Mouse (Mus musculus) kidney, embryonic 14.5 days (tissue): ENCODE measurements around the gene Cep112. TPM values are rescaled to one million over a fixed set of nuclear protein-coding genes. Genes with fewer than 3 reads are reported as not detected.

ENCODE experiments used
- ATAC-seq: fragments of 200-750 bp; cut with Nextera tagmentation; 2 replicates; pipeline ENCODE4 v1.8.0; 2017; ENCODE audit warnings: moderate number of reproducible peaks, mild to moderate bottlenecking, moderate TSS enrichment, moderate library complexity; ENCODE audit not compliant: low FRiP score, low TSS enrichment
- H3K27ac ChIP-seq: fragments of 300-500 bp; sonication (generic); 2 replicates; pipeline ENCODE4 v1.5.1; 2014; ENCODE audit warnings: low read depth, mild to moderate bottlenecking, low read length, moderate library complexity, mixed read lengths
- H3K27me3 ChIP-seq: fragments of 300-500 bp; sonication (generic); 2 replicates; pipeline ENCODE4 v1.6.1; 2014; ENCODE audit warnings: mild to moderate bottlenecking, low read length; ENCODE audit not compliant: control insufficient read depth, insufficient read depth
- H3K36me3 ChIP-seq: fragments of 300-500 bp; sonication (generic); 2 replicates; pipeline ENCODE4 v1.6.1; 2014; ENCODE audit warnings: low read length, mixed read lengths; ENCODE audit not compliant: control insufficient read depth, insufficient read depth
- H3K4me1 ChIP-seq: fragments of 300-500 bp; sonication (generic); 2 replicates; pipeline ENCODE4 v1.6.1; 2014; ENCODE audit warnings: low read length, mixed read lengths; ENCODE audit not compliant: control insufficient read depth, insufficient read depth
- H3K4me2 ChIP-seq: fragments of 300-500 bp; sonication (generic); replicated peaks from 2 replicates; pipeline ENCODE4 v1.6.1; 2014; ENCODE audit warnings: low read depth, mild to moderate bottlenecking, low read length
- H3K4me3 ChIP-seq: fragments of 300-500 bp; sonication (generic); 2 replicates; pipeline ENCODE4 v1.5.1; 2014; ENCODE audit warnings: mild to moderate bottlenecking, low read length
- H3K9ac ChIP-seq: fragments of 300-500 bp; sonication (generic); 2 replicates; pipeline ENCODE4 v1.6.1; 2014; ENCODE audit warnings: low read depth, mild to moderate bottlenecking, low read length, moderate library complexity
- H3K9me3 ChIP-seq: fragments of 300-500 bp; sonication (generic); 2 replicates; pipeline ENCODE4 v1.6.1; 2016; ENCODE audit warnings: low read length; ENCODE audit not compliant: control insufficient read depth
- WGBS: fragments of 180-500 bp; shearing (Covaris S2); extraction: QIAGEN DNeasy Blood & Tissue Kit; methylation state at CpG from one replicate; pipeline ENCODE4 v1.1.7; 2014; 5-methylcytosine and 5-hydroxymethylcytosine counted together
- polyA plus RNA-seq: library from polyadenylated mRNA; unstranded; fragments of >200 nt; fragmentation: Nextera tagmentation; extraction: Ambion mirVana; gene quantifications from 2 replicates; pipeline ENCODE4 v1.2.1, GENCODE M21; 2014

The Cep112 gene
- polyA plus RNA-seq, 1 experiment from 2014 or later = 16.3 TPM

DNA sequence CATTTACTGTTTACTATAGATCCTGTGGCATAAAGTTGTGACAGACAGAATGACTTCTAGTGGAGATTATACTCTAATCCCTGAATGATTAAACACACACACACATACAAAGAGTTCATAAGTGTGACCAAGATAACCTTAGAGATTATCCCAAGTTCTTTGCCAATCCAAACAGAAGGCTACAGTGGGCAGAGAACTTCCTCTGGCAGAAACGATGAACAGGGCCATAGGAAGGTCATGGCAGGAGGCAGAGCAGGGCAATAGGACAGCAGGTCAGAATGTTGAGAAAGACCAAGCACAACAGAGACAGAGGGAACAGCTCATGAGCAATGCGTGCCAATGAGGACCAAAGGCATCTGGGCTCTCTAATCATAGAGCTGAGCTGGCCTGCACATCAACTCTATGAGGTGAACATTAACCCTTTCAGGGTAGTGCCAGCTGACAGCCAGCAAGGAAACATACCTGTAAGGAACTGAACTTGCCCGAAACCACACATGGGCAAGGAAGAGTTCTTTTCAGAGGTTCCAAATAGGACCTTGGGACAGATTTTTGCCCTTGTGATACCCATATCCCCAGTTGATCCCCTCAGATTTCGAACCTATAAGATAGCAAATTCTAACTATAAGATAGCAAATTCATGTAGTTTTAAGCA, 403.5 kb downstream of the Cep112 start:
- Histone ChIP-seq H3K9ac (no peak overlapping the region), H3K27ac (no peak overlapping the region), H3K9me3 (no peaks in the 10 kb centered on the region), H3K4me2 (no peak overlapping the region), H3K27me3 (no peaks in the 10 kb centered on the region), H3K36me3 (no peaks in the 10 kb centered on the region), H3K4me1 (no peaks in the 10 kb centered on the region), H3K4me3 (no peak overlapping the region)
- WGBS = 75% methylated on average over 4 of the region's 4 CpGs
- ATAC-seq = no peak

DNA sequence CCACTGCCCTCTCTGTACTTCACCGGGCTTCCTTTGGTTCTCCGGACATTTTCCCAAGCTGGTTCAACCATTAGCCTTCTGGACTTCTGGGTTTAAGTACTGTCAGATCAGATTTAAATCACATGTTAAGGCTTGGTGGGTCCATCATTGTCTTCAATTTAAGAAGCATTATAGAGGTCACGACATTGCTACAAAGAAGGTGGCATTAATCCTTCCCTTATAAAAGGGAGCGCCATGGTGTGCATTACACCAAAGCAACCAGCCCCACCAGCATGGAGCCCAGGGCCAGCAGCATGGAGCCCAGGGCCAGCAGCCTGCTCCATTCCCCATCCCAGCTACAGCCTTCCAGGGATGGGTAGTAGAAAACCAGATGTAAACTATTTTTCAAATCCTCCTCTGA, 411.7 kb downstream of the Cep112 start:
- Histone ChIP-seq H3K9ac (no peak overlapping the region), H3K27ac (no peak overlapping the region), H3K4me1 (no peaks in the 10 kb centered on the region), H3K27me3 (no peaks in the 10 kb centered on the region), H3K4me3 (no peak overlapping the region), H3K9me3 (no peaks in the 10 kb centered on the region), H3K4me2 (no peak overlapping the region), H3K36me3 (no peaks in the 10 kb centered on the region)
- no peak for ATAC-seq
- WGBS = 87% methylated on average over 4 of the region's 4 CpGs

DNA sequence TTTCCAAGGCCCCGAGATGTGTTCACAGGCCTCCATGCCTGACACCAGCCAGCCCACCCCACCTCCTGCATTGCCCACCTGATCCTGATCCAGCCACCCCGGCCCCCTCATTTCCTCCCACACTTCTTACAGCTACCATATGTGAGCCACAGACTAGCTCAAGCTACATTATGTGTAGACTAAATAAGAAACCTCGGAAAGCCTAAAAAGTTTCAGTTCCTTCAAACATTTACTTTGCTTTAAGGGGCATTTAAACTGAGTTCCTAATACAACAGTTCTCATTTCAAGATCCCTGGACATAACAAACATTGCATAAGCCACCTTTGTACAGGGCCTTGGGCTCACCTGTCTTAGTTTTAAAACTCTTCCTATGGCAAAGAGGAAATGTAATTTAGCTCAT, 415.2 kb downstream of the Cep112 start:
- Histone ChIP-seq H3K36me3 (no peaks in the 10 kb centered on the region), H3K9me3 (no peaks in the 10 kb centered on the region)
- 81% methylated on average over 3 of the region's 3 CpGs for WGBS

DNA sequence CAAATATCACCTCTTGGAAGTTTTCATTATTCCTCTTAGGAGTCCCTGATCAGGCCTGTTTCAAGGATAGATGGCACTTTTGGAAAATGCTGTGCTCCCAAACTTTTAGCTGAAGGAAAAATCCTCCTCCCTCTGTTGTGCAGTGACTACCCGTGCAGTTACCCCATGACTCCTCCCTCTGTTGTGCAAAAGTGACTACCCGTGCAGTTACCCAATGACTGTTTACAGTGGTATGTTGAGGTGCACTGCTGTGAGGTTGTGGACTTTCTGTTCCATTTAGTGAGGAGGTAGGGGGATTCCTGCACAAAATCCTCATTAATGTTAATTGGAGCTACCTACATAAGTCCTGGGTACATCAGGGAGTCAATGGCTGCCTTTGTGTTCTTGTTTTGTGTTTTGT, 417.8 kb downstream of the Cep112 start:
- 62% methylated on average over 2 of the region's 2 CpGs for WGBS
- no peak overlapping the region for H3K4me2 ChIP-seq
- H3K27me3 ChIP-seq = no peaks in the 10 kb centered on the region
- H3K4me1 ChIP-seq = no peaks in the 10 kb centered on the region
- H3K27ac ChIP-seq = no peak overlapping the region
- ATAC-seq = no peak
- H3K9ac ChIP-seq = no peak overlapping the region
- no peaks in the 10 kb centered on the region for H3K9me3 ChIP-seq
- no peak overlapping the region for H3K4me3 ChIP-seq
- H3K36me3 ChIP-seq = no peaks in the 10 kb centered on the region

More for the DNA sequence above, 415.2 kb downstream of the Cep112 start:
- no peak overlapping the region for H3K9ac ChIP-seq
- H3K27me3 ChIP-seq = no peaks in the 10 kb centered on the region
- ATAC-seq = no peak
- no peak overlapping the region for H3K4me2 ChIP-seq
- no peak overlapping the region for H3K27ac ChIP-seq
- H3K4me1 ChIP-seq = no peaks in the 10 kb centered on the region
- no peak overlapping the region for H3K4me3 ChIP-seq

DNA sequence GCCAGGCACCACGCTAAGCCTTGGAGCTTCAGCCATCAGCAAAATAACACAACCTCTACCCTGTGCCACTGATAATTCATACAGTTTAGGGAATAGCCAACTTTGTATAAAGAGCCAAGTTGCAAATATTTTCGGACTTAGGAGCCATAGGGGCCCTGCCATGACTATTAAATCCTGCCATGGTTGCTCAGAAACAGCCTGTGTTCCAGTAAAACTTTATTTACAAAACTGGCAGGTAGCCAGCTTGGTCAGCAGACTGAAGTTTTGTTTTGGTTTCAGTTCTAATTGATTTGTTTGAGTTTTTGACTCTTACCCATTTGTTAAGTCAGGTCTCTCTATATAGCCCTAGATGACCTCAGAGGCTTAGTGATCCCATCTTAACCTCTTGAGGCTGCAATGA, 421.0 kb downstream of the Cep112 start:
- Histone ChIP-seq H3K27ac (no peak overlapping the region), H3K4me3 (no peak overlapping the region), H3K36me3 (no peaks in the 10 kb centered on the region), H3K27me3 (no peaks in the 10 kb centered on the region), H3K4me2 (no peak overlapping the region), H3K4me1 (no peaks in the 10 kb centered on the region), H3K9ac (no peak overlapping the region), H3K9me3 (no peaks in the 10 kb centered on the region)
- WGBS = 65% methylated on average over 2 of the region's 2 CpGs
- no peak for ATAC-seq

DNA sequence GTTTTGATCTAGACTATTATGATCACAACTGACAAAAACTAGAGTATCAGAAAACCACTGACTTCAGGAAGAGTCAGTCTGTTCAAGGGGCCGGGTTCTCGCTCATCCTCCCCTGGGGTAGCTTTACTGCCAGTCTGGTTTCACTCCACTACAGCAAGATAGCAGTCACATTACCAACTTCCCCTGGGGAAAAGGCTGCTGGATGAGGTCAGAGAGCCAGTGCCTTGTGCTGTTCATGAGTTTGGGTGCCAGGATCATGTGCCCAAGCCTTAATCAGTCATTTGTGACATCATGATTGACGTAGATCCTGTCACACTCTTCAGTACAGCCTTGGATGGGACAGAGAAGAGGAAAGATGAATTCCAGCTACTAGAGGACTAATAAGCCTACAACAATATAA, 421.5 kb downstream of the Cep112 start:
- H3K9me3 ChIP-seq = no peaks in the 10 kb centered on the region

DNA sequence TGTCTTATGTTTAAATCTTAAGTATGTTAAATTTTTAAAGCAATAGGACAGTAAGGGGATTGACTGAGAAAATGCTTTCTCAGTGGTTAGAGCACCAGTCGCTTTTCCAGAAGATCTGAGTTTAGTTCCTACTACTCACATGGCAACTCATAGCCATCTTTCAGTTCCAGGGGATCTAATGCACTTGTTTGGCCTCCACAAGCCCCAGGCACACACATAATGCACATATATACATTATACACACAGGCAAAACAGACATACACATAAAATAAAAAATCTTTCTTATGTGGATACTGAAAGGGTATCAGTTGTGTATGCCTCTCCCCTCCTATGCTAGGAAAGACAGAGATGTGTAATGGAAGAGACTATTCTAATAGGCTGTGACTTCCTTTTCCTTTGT, 426.8 kb downstream of the Cep112 start:
- H3K9ac ChIP-seq = no peak overlapping the region
- H3K27ac ChIP-seq = no peak overlapping the region
- no peaks in the 10 kb centered on the region for H3K27me3 ChIP-seq
- H3K9me3 ChIP-seq = no peaks in the 10 kb centered on the region
- H3K36me3 ChIP-seq = no peaks in the 10 kb centered on the region
- H3K4me3 ChIP-seq = no peak overlapping the region
- no peaks in the 10 kb centered on the region for H3K4me1 ChIP-seq
- H3K4me2 ChIP-seq = no peak overlapping the region
- 96% methylated on average over 1 of the region's 1 CpGs for WGBS
- no peak for ATAC-seq

More for the DNA sequence above, 421.5 kb downstream of the Cep112 start:
- Histone ChIP-seq H3K9ac (no peak overlapping the region), H3K27ac (no peak overlapping the region), H3K4me2 (no peak overlapping the region), H3K4me3 (no peak overlapping the region), H3K27me3 (no peaks in the 10 kb centered on the region), H3K4me1 (no peaks in the 10 kb centered on the region), H3K36me3 (no peaks in the 10 kb centered on the region)
- no peak for ATAC-seq
- 88% methylated on average over 3 of the region's 3 CpGs for WGBS

DNA sequence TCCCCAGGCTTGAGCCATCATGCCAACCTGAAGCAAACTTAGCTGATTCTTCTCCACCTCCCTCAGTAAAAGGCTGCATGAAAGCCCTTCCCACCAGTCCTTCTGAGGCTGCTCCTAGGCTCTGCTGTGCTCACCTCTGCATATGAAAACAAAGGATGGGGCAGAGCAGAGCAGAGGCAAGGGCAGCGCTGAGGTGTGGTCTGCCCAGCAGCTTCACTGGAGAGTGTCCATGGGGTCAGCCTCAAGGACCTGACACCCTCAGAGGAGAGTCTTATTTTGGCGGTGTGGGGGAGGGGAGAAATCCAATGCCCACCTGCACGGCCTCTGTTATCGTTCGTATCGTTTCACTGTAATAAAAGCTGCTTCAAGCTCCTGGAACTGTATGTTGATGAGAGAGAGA, 432.3 kb downstream of the Cep112 start:
- Histone ChIP-seq H3K36me3 (no peaks in the 10 kb centered on the region), H3K9ac (no peak overlapping the region), H3K4me2 (no peak overlapping the region), H3K4me3 (no peak overlapping the region), H3K27me3 (no peaks in the 10 kb centered on the region), H3K9me3 (no peaks in the 10 kb centered on the region), H3K27ac (no peak overlapping the region), H3K4me1 (peaks cover 7% of the 10 kb centered on the region; the same call in 1 of the 2 replicates)
- WGBS = 34% methylated on average over 6 of the region's 6 CpGs
- ATAC-seq = peak; percentile 75

DNA sequence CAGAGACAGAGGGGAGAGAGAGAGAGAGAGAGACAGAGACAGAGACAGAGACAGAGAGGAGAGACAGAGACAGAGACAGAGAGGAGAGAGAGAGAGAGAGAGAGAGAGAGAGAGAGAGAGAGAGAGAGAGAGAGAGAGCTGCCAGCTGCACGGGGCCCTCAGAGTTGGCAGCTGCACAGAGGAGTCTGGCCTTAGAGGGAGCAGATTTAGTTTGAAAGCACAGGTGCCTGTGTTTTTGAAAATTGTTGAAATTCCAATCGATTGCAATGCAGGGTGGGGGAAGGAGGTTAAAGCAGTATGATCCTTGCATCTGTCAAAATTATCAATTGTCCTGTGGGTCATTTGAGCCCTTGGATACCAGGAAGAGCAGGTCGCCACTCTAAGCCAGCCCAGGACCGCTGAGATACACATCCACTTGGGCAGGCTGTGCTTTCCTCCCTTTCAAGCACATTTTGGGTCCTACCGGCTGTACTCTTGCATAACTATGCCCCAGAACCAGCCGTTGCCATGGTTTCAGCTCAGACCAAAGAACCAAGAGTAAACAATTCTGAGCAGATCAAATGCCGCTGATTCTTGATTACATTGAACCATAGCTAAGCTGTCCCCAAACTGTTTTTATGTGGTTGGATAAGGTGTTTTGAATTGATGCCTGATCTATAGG, 432.8 kb downstream of the Cep112 start:
- H3K4me2 ChIP-seq = no peak overlapping the region
- 46% methylated on average over 7 of the region's 7 CpGs for WGBS
- H3K36me3 ChIP-seq = no peaks in the 10 kb centered on the region
- no peak overlapping the region for H3K9ac ChIP-seq
- H3K9me3 ChIP-seq = no peaks in the 10 kb centered on the region
- H3K27ac ChIP-seq = no peak overlapping the region
- no peaks in the 10 kb centered on the region for H3K27me3 ChIP-seq
- peak; percentile 49; the same call in 1 of the 2 replicates for ATAC-seq
- no peak overlapping the region for H3K4me3 ChIP-seq
- peaks cover 9% of the 10 kb centered on the region; the same call in 1 of the 2 replicates for H3K4me1 ChIP-seq
